Mouse (Mus musculus): ENCODE data around the gene Tubb2a. TPM values are rescaled to one million over a fixed set of nuclear protein-coding genes. Genes with fewer than 3 reads are reported as not detected.

Gene Tubb2a
- polyA plus RNA-seq, 2 experiments, result 44.5 to 70.6 TPM

DNA sequence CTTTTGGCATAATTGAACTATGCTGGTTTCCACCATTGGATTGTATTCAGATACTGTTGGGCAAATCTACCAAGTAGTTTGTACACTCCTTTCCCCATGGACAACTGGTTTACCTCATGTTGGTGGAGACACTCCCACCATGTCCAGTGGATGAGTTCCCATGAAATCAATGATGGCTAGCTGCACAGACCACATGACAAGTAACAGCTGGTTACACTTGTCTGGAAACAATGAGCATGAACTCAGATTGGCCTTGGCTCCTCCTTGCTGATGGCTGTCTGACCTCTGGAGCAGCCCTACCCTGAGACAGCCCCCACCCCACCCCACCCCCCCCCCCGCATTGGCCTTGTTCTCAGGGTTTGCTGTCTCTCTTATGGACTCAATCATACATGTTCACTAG lies 20.6 kb downstream of the Tubb2a start:
- Histone ChIP-seq H3K4me3 (ENCODE audit: insufficient read depth in 1 of 2, low read depth in 2 of 2, low read length in 2 of 2) (no peak overlapping the region), H3K27ac (no peak overlapping the region), H3K36me3 (replicated peaks; ENCODE audit: control insufficient read depth, insufficient read depth, low read depth) (no peaks in the 10 kb centered on the region), H3K9ac (replicated peaks) (no peak overlapping the region), H3K9me3 (ENCODE audit: control insufficient read depth, low read length) (no peaks in the 10 kb centered on the region), H3K4me2 (ENCODE audit: low read depth) (no peak overlapping the region), H3K4me1 (replicated peaks; ENCODE audit: control insufficient read depth in 2 of 2, insufficient read depth in 2 of 2, low read length in 1 of 2) (peaks cover 0 to 12% of the 10 kb centered on the region in 2 experiments; a peak in 2 of 4 replicates), H3K27me3 (ENCODE audit: control insufficient read depth, insufficient read depth, low read length) (no peaks in the 10 kb centered on the region)
- ATAC-seq (ENCODE audit: insufficient read depth) (no peak), DNase-seq (ENCODE audit: low read depth in 3 of 3, low spot score in 3 of 3) (no peak)
- whole genome bisulfite sequencing (ENCODE audit: insufficient replicate concordance), result 67% methylated on average over 1 of the region's 1 CpGs
- TF ChIP-seq CTCF (IDR thresholded peaks at IDR 0.05; ENCODE audit: low read depth) (no peak), EP300 (IDR thresholded peaks at IDR 0.05; ENCODE audit: low read depth) (no peak)

DNA sequence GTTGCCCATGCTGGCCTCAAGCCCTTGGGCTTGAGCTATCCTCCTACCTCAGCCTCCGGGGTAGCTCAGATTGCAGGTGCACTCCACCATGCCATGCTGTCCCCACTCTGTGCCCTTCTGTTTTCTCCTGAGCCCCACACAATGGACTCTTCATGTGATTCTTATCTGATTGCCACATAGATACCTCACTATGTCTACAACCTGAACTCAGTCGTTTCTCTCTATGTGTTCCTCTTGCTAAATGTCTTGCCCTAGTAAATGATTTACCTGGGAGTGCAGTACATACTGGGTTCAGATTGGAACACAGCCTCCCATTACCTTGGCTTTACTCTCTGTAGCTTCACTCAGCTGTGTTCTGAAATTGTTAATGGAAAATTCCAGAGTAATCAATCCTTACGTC lies 22.8 kb downstream of the Tubb2a start:
- Histone ChIP-seq H3K4me3 (ENCODE audit: insufficient read depth in 1 of 2, low read depth in 2 of 2, low read length in 2 of 2) (no peak overlapping the region), H3K4me2 (ENCODE audit: low read depth) (no peak overlapping the region), H3K9ac (replicated peaks) (no peak overlapping the region), H3K36me3 (replicated peaks; ENCODE audit: control insufficient read depth, insufficient read depth, low read depth) (no peaks in the 10 kb centered on the region), H3K27me3 (ENCODE audit: control insufficient read depth, insufficient read depth, low read length) (no peaks in the 10 kb centered on the region), H3K27ac (peak overlapping the region; percentile 39; the same call in 1 of the 2 replicates), H3K9me3 (ENCODE audit: control insufficient read depth, low read length) (no peaks in the 10 kb centered on the region), H3K4me1 (replicated peaks; ENCODE audit: control insufficient read depth in 2 of 2, insufficient read depth in 2 of 2, low read length in 1 of 2) (peaks cover 0 to 12% of the 10 kb centered on the region in 2 experiments; a peak in 2 of 4 replicates)
- DNase-seq (ENCODE audit: low read depth in 3 of 3, low spot score in 3 of 3) (no peak), ATAC-seq (ENCODE audit: insufficient read depth) (peak; percentile 71)
- WGBS (ENCODE audit: insufficient replicate concordance), result 65% methylated on average over 3 of the region's 3 CpGs
- TF ChIP-seq EP300 (IDR thresholded peaks at IDR 0.05; ENCODE audit: low read depth) (no peak), CTCF (IDR thresholded peaks at IDR 0.05; ENCODE audit: low read depth) (no peak)

DNA sequence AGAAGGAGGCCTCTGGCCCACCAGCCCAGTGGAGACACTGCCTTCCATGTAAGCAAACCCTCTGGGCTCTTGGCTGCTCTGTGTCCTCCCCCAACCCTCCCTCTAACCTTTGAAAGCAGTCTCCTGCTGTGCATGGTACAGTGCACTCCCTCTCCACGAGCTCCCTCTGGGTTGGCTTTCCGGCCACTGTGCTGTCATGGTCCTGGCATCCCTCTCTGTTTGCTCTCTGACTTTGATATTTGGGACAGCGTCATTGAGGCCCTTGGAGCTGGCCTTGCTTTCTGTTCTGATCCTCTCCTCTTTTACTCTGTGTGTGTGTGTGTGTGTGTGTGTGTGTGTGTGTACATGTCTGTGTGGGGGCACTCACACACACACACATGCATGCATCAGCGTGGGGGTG lies 23.4 kb downstream of the Tubb2a start:
- TF ChIP-seq EP300 (IDR thresholded peaks at IDR 0.05; ENCODE audit: low read depth) (no peak), CTCF (IDR thresholded peaks at IDR 0.05; ENCODE audit: low read depth) (no peak)
- WGBS (ENCODE audit: insufficient replicate concordance), result 60% methylated on average over 4 of the region's 4 CpGs
- DNase-seq (ENCODE audit: low read depth in 3 of 3, low spot score in 3 of 3) (no peak), ATAC-seq (ENCODE audit: insufficient read depth) (peak; percentile 64; the same call in 1 of the 2 replicates)
- Histone ChIP-seq H3K27ac (peak overlapping the region; percentile 39; the same call in 1 of the 2 replicates), H3K4me2 (ENCODE audit: low read depth) (no peak overlapping the region), H3K4me3 (ENCODE audit: insufficient read depth in 1 of 2, low read depth in 2 of 2, low read length in 2 of 2) (no peak overlapping the region), H3K27me3 (ENCODE audit: control insufficient read depth, insufficient read depth, low read length) (no peaks in the 10 kb centered on the region), H3K4me1 (replicated peaks; ENCODE audit: control insufficient read depth in 2 of 2, insufficient read depth in 2 of 2, low read length in 1 of 2) (peaks cover 0 to 12% of the 10 kb centered on the region in 2 experiments; a peak in 2 of 4 replicates), H3K36me3 (replicated peaks; ENCODE audit: control insufficient read depth, insufficient read depth, low read depth) (no peaks in the 10 kb centered on the region), H3K9ac (replicated peaks) (no peak overlapping the region), H3K9me3 (ENCODE audit: control insufficient read depth, low read length) (no peaks in the 10 kb centered on the region)

DNA sequence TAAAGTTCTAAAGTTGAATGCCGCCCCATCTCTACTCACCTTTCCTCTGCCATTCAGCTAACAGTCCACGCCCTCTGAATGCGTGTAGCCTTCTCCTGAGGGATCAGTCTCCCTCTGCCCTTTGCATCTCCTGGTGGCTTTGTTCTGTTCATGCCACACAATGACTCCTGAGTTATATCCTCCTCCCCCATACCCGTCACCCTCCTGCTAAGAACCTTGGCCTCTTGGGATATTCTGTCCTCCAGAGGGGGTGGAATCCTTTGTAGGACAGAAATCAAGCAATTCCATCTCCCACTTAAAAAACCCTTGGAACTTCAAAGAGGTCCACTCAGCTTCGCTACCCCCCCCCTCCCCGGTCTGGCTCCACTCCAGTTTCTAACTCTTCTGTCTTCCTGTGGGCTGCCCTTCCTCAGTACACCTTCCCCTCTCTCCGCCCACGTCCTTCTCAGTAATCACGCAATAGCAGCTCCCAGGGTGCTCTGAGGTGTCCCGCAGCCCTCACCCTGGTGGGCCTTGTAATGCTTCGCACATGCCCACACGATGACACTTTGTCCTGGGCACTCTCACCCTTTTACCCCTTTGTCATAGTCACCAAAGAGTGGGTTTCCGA lies 24.0 kb downstream of the Tubb2a start:
- Histone ChIP-seq H3K27ac (no peak overlapping the region), H3K4me3 (ENCODE audit: insufficient read depth in 1 of 2, low read depth in 2 of 2, low read length in 2 of 2) (no peak overlapping the region), H3K4me2 (ENCODE audit: low read depth) (no peak overlapping the region), H3K4me1 (replicated peaks; ENCODE audit: control insufficient read depth in 2 of 2, insufficient read depth in 2 of 2, low read length in 1 of 2) (peaks cover 0 to 12% of the 10 kb centered on the region in 2 experiments; a peak in 2 of 4 replicates), H3K27me3 (ENCODE audit: control insufficient read depth, insufficient read depth, low read length) (no peaks in the 10 kb centered on the region), H3K36me3 (replicated peaks; ENCODE audit: control insufficient read depth, insufficient read depth, low read depth) (no peaks in the 10 kb centered on the region), H3K9me3 (ENCODE audit: control insufficient read depth, low read length) (no peaks in the 10 kb centered on the region), H3K9ac (replicated peaks) (no peak overlapping the region)
- no peak for DNase-seq (ENCODE audit: low read depth in 3 of 3, low spot score in 3 of 3)
- 70% methylated on average over 13 of the region's 13 CpGs for WGBS (ENCODE audit: insufficient replicate concordance)
- ATAC-seq (ENCODE audit: insufficient read depth), result no peak
- no peak for TF ChIP-seq EP300 (IDR thresholded peaks at IDR 0.05; ENCODE audit: low read depth)
- no peak for TF ChIP-seq CTCF (IDR thresholded peaks at IDR 0.05; ENCODE audit: low read depth)

DNA sequence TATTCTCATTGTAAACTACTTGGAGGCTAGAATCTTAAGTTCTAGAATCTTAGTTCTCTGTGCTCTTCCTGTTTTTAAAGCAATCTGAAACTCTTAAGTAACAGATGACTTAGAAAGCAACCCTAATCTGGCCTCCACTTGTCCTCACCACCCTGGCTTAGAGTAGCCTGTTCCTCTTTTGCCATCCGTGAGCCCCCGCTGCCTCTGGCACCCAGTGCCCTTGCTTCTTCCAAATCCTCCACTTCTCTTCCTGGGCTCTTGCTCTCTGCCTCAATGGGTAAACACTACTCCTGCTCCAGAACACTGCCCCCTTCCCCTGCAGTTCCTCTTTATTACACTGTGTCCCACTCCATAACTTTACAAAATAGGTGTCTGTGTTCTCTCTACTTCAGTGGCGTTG lies 26.1 kb downstream of the Tubb2a start:
- no peak overlapping the region for H3K9ac ChIP-seq (replicated peaks)
- H3K4me2 ChIP-seq (ENCODE audit: low read depth), result no peak overlapping the region
- no peaks in the 10 kb centered on the region for H3K27me3 ChIP-seq (ENCODE audit: control insufficient read depth, insufficient read depth, low read length)
- DNase-seq (ENCODE audit: low read depth in 3 of 3, low spot score in 3 of 3) (no peak), ATAC-seq (ENCODE audit: insufficient read depth) (no peak)
- no peak overlapping the region for H3K27ac ChIP-seq
- TF ChIP-seq CTCF (IDR thresholded peaks at IDR 0.05; ENCODE audit: low read depth) (no peak), EP300 (IDR thresholded peaks at IDR 0.05; ENCODE audit: low read depth) (no peak)
- H3K36me3 ChIP-seq (replicated peaks; ENCODE audit: control insufficient read depth, insufficient read depth, low read depth), result no peaks in the 10 kb centered on the region
- 68% methylated on average over 3 of the region's 3 CpGs for WGBS (ENCODE audit: insufficient replicate concordance)
- H3K4me1 ChIP-seq (replicated peaks; ENCODE audit: control insufficient read depth in 2 of 2, insufficient read depth in 2 of 2, low read length in 1 of 2), result peaks cover 0 to 12% of the 10 kb centered on the region in 2 experiments; a peak in 2 of 4 replicates
- no peak overlapping the region for H3K4me3 ChIP-seq (ENCODE audit: insufficient read depth in 1 of 2, low read depth in 2 of 2, low read length in 2 of 2)
- H3K9me3 ChIP-seq (ENCODE audit: control insufficient read depth, low read length), result no peaks in the 10 kb centered on the region

Measured in liver, embryonic 14.5 days (tissue).